Mouse (Mus musculus) retina, postnatal 1 day (tissue): ENCODE data around the gene Nob1.

Source experiments
- DNase-seq: peaks from one replicate; pipeline ENCODE4 v3.0.0-alpha.2; 2012

The Nob1 gene

GRCm38 (mm10) chr8:107385063-107385462, 39.8 kb downstream of the Nob1 start:
- no peak for DNase-seq

- no peak for DNase-seq
Observed at GRCm38 (mm10) chr8:107384651-107385050, 40.2 kb downstream of the Nob1 start.

DNA sequence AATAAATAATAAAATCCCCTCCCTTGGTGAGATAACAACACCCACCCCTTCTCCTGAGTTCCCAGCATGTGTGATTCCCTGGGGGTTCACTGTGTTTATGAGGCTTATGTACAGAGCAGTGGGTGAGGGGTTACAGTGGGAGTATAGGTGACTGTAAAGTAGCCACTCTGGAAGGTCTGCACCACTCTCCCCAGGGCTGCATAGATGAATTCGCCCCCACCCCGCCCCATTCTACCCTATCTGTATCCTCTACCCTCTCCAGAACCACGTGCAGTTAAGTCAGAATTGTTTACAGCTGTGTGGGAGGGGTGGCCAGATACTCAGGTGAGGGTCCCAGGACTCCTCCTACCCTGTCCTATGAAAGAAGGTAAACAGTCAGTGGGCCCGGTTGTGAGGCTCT, 42.0 kb downstream of the Nob1 start:
- DNase-seq = no peak

DNA sequence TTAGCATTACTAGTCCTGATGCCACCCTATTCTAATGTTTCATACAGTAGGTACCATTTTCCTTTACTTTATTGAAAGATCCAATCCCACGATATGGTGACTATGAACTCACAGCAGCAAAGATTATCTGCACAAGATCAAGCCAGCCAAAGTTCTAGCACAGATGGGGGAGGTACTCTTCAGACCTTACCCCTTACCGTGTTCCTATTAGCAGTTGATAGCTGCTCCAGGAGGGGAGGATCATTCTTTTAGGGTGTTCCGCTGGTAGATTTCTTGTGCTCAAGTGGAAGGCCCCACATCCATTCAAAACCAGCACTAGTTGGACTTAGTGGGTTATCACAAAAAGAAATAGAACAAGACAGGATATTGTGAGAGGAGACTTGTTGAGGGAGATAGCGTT, 43.2 kb downstream of the Nob1 start:
- DNase-seq = no peak

DNA sequence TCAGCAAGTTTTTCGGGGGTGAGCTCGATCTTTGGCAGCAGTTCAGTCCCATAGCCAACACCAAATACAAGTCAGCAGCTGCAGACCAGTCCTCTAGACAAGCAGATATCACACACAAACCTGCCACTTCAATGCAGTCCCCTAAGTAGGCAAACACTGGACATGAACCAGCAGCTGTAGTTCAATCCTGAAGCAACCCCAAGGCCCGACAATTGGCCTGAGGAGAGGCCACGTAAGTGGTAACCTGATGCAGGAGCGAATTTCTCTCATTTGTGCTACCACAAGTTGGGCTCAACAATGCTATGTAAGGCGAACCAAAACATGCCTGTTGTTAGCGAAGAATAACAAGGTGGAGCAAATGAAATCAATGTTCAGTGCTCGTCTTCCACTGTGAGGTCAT, 44.1 kb downstream of the Nob1 start:
- no peak for DNase-seq

- DNase-seq = no peak
Observed at GRCm38 (mm10) chr8:107377346-107377745, 47.5 kb downstream of the Nob1 start.

DNA sequence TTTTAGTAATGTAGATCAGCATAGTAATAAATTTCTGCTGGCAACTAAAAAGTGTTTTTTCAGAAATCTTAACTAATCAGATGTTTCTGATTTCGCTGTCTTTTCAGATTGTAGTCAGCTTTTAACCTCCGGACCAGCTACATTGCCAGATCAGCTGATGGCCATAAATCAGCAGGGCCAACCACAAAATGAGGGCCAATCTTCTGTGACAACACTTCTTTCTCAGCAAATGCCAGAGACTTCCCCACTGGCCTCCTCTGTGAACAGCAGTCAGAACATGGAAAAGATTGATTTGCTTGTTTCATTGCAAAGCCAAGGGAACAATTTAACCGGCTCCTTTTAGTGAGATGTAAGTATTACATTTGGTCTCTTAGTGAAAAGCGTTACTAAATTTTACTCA, 54.5 kb downstream of the Nob1 start:
- DNase-seq = no peak
